Mouse (Mus musculus) small intestine, adult 2 months (tissue): ENCODE measurements around the gene Dis3l2.

Experiments
- CTCF ChIP-seq: fragments of 200-500 bp; IDR thresholded peaks from 2 replicates; pipeline ENCODE4 v1.5.1; 2012; ENCODE audit warnings: low read depth, mild to moderate bottlenecking, control low read depth, inconsistent platforms, low read length, moderate library complexity, mixed read lengths; ENCODE audit not compliant: insufficient replicate concordance, insufficient read length; ENCODE audit errors: extremely low read depth
- POLR2A ChIP-seq: fragments of 200-500 bp; IDR thresholded peaks from 2 replicates; pipeline ENCODE4 v1.6.1; 2012; ENCODE audit warnings: low read depth, mild to moderate bottlenecking, control low read depth, inconsistent platforms, low read length, moderate library complexity

GRCm38 (mm10) chr1:86675126-86675525 lies 28.5 kb upstream of the Dis3l2 start:
- TF ChIP-seq CTCF (no peak), POLR2A (no peak)
